Mouse (Mus musculus) heart, postnatal 25 days (tissue): ENCODE results near the gene Anks6. TPM values are rescaled to one million over a fixed set of nuclear protein-coding genes. Genes with fewer than 3 reads are reported as not detected.

Experiments used
- DNase-seq: peaks from one replicate; pipeline ENCODE4 v3.0.0; 2022; ENCODE audit warnings: low spot score
- intact Hi-C: fragments of 180-260 bp; cut with DNase I; formaldehyde crosslinking; loops from one replicate; pipeline ENCODE4 v1.15.1; 2025
- total RNA-seq, 2 experiments: library from RNA; stranded (reverse); gene quantifications; 2 replicates each; pipeline ENCODE4 v1.2.3; 2021

Gene Anks6
- total RNA-seq, 2 experiments from 2014 or later: 3.5 to 3.6 TPM

- intact Hi-C loops: no loop called here
- DNase-seq: no peak
These were observed 8.0 kb downstream of the Anks6 start for GRCm38 (mm10) chr4:47049216-47049615.

GRCm38 (mm10) chr4:47047765-47048164 is 9.5 kb downstream of the Anks6 start:
- intact Hi-C loops: no loop called here
- DNase-seq: no peak

DNA sequence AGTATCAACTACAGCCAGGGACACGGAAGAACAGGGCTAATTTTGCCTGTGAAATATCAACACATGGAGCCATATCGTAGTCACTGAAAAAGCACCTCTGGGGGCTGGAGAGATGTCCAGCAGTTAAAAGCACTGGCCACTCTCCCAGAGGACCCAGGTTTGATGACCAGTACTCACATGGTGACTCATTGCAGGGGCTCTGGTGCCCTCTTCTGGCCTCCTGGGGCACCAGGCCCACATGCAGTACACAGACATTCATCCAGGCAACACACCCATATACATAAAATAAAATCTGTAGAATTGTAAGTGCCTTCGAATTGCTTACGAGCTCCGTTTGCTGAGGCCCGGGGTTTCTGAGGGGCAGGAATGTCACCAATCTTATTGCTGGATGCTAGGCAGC is 10.3 kb downstream of the Anks6 start:
- DNase-seq: no peak

DNA sequence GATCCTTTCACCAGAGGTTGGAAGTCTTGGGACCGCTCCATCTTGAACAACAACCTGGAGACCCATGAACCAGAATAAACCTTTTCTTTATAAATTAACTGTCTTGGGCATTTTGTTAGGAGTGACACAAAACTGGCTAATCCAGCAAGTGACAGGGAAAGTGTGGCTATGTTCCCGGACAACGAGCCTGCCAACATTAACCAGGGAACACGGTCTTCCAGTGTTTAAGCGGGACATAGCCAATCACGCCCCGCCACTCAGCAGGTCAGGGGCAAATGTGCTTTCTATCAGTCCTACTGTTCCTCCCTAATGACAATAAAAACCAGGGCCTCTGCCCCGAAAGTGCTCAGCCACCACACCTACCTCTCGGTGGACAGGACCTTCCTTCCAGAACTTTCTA is 13.4 kb downstream of the Anks6 start:
- intact Hi-C loops: no loop called here
- no peak for DNase-seq

More for the DNA sequence above, 10.3 kb downstream of the Anks6 start:
- intact Hi-C loops: no loop called here

GRCm38 (mm10) chr4:47039586-47039985 is 17.6 kb downstream of the Anks6 start:
- no peak for DNase-seq
- intact Hi-C loops: loop anchor here (5.0 kb wide), 1 partner anchor 427 kb away; no protein-coding TSS in a partner anchor

DNA sequence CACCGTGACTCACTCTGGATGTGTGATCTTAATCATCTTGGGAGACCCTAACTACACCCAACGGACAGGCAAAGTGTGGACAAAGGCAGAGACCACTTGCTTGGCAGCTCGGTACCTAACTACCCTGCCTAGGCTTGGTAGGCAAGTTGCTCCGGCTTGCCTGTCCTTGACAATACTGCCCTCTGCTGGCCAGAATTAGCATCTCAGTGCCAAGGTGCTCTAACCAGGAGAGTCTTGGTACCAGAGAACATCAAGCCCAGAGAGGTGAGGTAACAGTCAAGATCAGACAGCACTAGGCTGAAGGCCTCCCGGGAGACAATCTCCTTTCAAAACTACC is 19.9 kb downstream of the Anks6 start:
- no peak for DNase-seq
- intact Hi-C loops: loop anchor here (1.0 to 5.0 kb wide), 2 partner anchors 348 to 425 kb away; no protein-coding TSS in a partner anchor

DNA sequence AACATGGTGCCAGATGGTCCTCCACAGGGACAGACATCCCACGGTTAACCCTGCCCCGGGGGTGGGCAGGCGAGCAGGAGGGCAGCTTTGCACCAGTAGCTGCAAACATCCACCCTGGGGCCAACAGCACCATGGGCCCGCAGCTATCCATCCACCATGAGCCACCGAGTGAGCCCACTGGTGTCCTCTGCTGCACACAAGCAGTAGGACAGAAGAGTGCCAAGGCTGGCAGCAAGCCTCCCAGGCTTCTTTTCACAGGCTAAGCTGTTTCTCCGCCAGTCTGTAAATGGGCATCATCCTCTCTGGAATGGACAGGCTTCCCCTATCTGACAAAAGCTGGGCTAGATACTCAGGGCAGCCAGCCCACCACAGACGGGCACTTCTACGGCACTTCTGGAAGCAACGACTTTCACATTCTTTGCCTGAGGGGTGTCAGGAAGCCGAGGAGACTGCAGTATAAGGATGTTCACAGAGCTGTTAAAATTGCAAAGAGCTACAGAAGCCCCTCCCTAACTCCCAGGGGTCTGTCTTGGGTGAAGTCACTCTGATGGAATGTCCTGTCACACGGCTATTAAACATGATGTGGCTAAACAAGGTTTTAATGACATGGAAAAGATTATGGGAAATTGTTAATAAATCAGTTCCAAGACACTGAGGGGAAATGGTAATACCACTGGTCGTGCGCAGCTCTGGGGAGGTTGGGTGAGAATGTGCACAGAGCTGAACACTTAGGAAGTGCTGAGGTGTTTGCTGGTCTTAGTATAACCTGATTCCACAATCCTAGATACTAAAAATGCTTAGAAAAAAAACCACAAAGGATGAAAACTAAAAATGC is 20.5 kb downstream of the Anks6 start:
- no peak for DNase-seq
- intact Hi-C loops: loop anchor here (1.0 to 5.0 kb wide), 2 partner anchors 347 to 424 kb away; no protein-coding TSS in a partner anchor

DNA sequence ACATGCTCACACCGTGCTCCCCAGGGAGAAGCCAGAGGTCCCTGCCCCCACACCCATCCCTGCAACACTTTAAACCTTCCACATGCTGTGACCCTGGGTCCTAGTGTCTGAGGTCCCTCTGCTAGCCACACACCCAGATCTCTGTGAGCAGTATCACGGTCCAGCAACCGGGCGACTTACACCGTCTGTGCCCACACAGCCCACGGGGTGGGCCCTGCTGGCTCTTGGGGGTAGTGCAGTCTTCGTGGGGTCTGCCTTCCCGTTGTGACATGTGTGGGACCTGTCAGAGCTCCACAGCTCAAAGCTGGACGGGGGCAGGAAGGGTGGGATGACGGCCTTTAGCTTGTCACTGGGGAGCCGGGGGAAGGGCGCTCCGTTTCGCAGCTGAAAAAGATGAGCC is 21.7 kb downstream of the Anks6 start:
- DNase-seq: no peak
- intact Hi-C loops: loop anchor here (5.0 kb wide), 1 partner anchor 423 kb away; no protein-coding TSS in a partner anchor

DNA sequence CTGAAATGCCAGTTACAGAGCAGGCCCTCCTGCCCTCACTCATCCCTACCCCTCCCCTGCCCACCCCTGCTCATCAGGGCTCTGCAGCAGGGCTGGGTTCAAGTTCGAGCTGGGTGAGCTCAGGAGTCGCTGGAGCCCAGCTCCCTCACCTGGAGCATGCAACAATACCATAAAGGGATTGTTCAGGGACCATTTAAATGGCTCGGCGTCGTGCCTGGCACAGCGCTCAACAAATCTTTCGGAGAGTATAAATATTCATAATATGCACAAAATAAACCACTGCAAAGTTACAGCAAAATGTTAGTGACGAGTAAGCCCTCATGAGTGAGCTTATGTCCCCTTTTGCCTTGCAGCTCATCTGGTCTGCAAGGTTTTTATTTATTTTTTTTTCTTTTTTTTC is 25.1 kb downstream of the Anks6 start:
- no peak for DNase-seq
- intact Hi-C loops: no loop called here

DNA sequence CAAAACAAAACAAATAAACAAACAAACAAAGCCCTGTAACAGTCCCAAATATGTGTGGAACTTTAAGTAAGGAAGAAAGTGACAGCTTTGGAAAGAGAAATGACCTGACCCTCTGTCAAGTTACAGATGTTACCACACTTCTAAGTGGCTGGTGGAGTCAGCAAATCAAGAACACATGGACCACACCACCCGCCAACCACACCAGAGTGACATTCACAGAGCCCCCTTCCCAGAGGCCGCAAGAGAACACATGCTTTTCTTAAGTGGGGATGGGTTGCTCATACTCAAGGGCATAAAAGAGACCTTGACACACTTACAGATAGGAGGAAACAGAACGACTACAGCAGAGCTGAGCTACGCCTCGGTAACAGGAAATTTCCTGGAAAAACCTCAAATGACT is 28.4 kb downstream of the Anks6 start:
- DNase-seq: no peak
- intact Hi-C loops: no loop called here

GRCm38 (mm10) chr4:47023949-47024348 is 33.3 kb downstream of the Anks6 start:
- intact Hi-C loops: no loop called here
- DNase-seq: no peak

- intact Hi-C loops: no loop called here
- no peak for DNase-seq
These were observed 34.2 kb downstream of the Anks6 start for GRCm38 (mm10) chr4:47022804-47023603.

DNA sequence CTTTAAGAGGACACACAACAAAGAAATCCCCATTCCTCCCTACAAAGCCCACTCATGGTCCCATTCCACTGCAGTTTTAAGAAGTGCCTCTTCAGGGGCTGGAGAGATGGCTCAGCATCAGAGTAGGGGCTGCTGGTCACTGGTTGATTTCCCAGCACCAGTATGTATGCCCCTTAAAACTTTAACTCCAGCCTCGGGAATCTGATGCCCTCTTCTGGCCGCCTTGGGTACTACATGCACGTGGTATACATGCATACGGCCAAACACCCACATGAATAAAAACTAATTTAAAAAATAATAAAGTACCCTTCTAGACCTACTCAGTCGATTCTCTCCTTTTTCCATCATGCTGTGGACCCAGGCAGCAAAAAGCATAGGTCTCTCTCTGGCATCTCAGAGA is 36.7 kb downstream of the Anks6 start:
- intact Hi-C loops: loop anchor here (1.0 kb wide), 1 partner anchor 331 kb away; no protein-coding TSS in a partner anchor
- DNase-seq: no peak

GRCm38 (mm10) chr4:47015156-47015555 is 42.1 kb downstream of the Anks6 start:
- DNase-seq: no peak
- intact Hi-C loops: no loop called here

GRCm38 (mm10) chr4:47012476-47012875 is 44.8 kb downstream of the Anks6 start:
- intact Hi-C loops: no loop called here
- no peak for DNase-seq

- intact Hi-C loops: no loop called here
- DNase-seq: no peak
These were observed 46.6 kb downstream of the Anks6 start for GRCm38 (mm10) chr4:47010400-47011231.

DNA sequence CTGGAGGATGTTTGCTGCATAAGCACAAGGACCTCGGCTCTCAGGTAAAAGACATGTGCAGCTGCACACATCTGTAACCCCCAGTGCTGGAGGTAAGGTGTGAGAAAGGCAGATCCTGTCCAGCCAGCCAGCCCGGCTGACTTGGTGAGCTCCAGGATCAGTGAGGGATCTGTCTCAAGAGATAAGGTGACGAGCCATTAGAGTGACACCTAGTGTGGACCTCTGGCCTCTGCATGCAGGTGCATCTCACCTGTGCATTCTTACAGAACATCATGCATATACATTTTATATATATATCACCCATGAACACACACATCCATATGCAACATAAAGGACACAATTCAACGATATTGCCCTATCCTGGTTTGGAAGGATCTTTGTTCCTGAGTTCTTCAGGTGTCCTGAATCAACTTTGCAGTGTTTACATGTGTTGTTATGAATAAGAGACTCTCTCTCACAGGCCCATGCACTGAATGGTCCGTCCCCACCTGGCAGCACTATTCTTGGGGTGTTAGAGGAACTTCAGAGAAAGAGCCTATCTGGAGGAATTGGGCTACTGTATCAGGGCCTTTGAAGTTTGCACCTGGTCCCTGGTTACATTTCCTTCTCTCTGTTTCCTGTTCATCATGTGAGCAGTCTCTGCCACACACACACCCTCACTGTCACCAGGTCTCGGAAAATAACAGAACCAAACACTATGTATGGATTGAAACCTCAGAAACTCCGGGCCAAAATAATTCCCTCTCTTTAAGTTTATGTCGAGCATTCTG is 56.4 kb downstream of the Anks6 start:
- intact Hi-C loops: no loop called here

DNA sequence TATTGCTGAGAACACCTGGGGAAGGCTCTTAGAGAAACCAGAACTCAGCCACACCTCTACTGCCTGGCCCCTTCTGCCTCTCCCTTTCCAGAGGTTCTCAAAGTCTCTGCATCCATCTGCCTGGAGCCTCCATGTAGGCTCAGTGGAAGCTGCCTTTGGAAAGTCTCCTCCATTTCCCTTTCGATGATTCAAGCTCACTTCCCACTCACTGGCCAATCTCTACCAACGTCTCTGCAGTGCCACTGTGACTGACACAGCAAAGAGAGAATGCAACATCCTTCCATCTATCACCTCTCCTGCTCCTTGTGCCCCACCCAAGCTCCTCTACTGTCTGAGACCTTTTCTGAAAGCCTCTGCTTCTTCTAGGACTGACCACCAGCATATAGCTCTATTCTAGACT is 59.3 kb downstream of the Anks6 start:
- no peak for DNase-seq
- intact Hi-C loops: no loop called here

More for the DNA sequence above, 56.4 kb downstream of the Anks6 start:
- DNase-seq: no peak

DNA sequence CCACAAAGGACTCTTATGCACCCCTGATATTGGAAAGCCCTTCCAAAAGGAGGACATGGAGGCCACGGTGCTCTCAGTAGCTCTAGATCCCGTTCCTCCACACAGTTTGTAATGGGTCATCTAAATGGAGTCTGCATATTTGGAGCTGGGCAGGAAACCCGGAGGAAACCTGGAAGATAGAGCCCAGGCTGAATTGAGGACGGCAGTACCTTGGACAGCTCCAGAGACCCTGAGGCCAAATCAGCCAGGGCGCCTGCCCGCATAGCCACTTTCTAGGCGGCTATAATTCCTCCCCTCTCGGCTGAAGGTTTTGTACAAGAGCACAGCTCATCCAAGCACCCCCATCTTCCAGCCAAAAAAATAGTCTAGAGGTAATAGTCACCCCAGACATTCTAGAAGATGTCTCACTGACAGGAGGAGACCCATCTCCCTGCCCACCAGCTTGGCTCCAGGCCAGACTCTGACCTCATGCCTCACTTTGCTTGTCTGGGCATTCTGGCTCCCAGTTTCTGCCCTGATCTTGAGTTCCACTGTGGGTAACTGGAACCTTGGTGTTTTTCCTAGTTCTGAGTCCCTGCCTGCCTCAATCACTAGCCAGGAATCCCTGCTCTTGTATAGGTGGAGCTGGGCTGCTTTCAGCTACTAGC is 64.3 kb downstream of the Anks6 start:
- intact Hi-C loops: no loop called here
- no peak for DNase-seq
